Mouse (Mus musculus) MEL (cell line): ENCODE measurements around the gene Pcsk5.

Experiments
- CTCF ChIP-seq, 3 experiments: IDR thresholded peaks in 2 of 3; conservative IDR thresholded peaks in 1 of 3; 2 replicates each; pipeline ENCODE4 v1.5.1; 2011 to 2012; ENCODE audit warnings: low read length in 3 of 3, low read depth in 2 of 3, mild to moderate bottlenecking in 2 of 3, improper control_type of control experiment in 1 of 3, inconsistent platforms in 1 of 3, mixed read lengths in 1 of 3, moderate library complexity in 1 of 3; ENCODE audit not compliant: control insufficient read depth in 1 of 3, insufficient read depth in 1 of 3, poor library complexity in 1 of 3, severe bottlenecking in 1 of 3
- E2F4 ChIP-seq: IDR thresholded peaks from 2 replicates; pipeline ENCODE4 v1.6.1; 2011; ENCODE audit warnings: low read depth, low read length, improper control_type of control experiment, borderline replicate concordance
- JUND ChIP-seq: IDR thresholded peaks from 2 replicates; pipeline ENCODE4 v1.6.1; 2011; ENCODE audit warnings: low read depth, mild to moderate bottlenecking, improper control_type of control experiment, low read length
- MAFK ChIP-seq: IDR thresholded peaks from 2 replicates; pipeline ENCODE4 v1.6.1; 2011; ENCODE audit warnings: low read depth, mild to moderate bottlenecking, low read length, improper control_type of control experiment, borderline replicate concordance
- MAX ChIP-seq: IDR thresholded peaks from 2 replicates; pipeline ENCODE4 v1.6.1; 2011; ENCODE audit warnings: low read length, improper control_type of control experiment
- MXI1 ChIP-seq: IDR thresholded peaks from 2 replicates; pipeline ENCODE4 v1.6.1; 2011; ENCODE audit warnings: mild to moderate bottlenecking, low read depth, low read length, improper control_type of control experiment
- MYC ChIP-seq: IDR thresholded peaks from 2 replicates; pipeline ENCODE4 v1.6.1; 2011; ENCODE audit warnings: low read depth, mild to moderate bottlenecking, low read length, improper control_type of control experiment, moderate library complexity
- POLR2A ChIP-seq, 2 experiments: IDR thresholded peaks; 2 replicates each; pipeline ENCODE4 v1.6.1; 2011 to 2012; ENCODE audit warnings: low read length in 2 of 2, mild to moderate bottlenecking in 2 of 2, control low read depth in 1 of 2, improper control_type of control experiment in 1 of 2, low read depth in 1 of 2, moderate library complexity in 1 of 2; ENCODE audit not compliant: control insufficient read depth in 1 of 2, insufficient read depth in 1 of 2, poor library complexity in 1 of 2
- RCOR1 ChIP-seq: IDR thresholded peaks from 2 replicates; pipeline ENCODE4 v1.6.1; 2012; ENCODE audit warnings: low read depth, mild to moderate bottlenecking, inconsistent platforms, low read length, improper control_type of control experiment

DNA sequence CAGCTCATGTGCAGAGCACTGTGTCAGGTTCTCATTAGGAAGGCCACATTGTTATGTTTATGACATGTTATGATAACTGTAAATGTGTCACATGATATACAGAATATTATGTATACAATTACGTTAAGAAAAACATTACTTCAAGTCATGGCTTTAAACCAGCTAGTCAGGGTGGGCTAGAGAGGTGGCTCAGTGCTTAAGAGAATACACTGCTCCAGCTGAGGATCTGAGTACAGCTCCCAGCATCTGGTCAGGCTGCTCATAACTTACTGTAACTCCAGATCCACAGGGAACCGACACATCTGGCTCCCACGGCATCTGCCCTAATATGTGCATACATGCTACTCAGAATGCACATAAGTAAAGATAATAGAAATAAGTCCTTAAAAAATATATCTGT, 187.5 kb downstream of the Pcsk5 start:
- TF ChIP-seq CTCF (IDR thresholded peaks at IDR 0.05 in 2 of 3, conservative IDR thresholded peaks at IDR 0.05 in 1 of 3; ENCODE audit: control insufficient read depth in 1 of 3, insufficient read depth in 1 of 3, low read depth in 2 of 3, low read length in 3 of 3, poor library complexity in 1 of 3, severe bottlenecking in 1 of 3) (no peak), RCOR1 (no peak), JUND (no peak), MXI1 (no peak), MYC (no peak), POLR2A (IDR thresholded peaks at IDR 0.05; ENCODE audit: control insufficient read depth in 1 of 2, insufficient read depth in 1 of 2, low read depth in 1 of 2, low read length in 2 of 2, poor library complexity in 1 of 2) (no peak), E2F4 (no peak), MAX (no peak), MAFK (no peak)
